In the genomic region with DNA sequence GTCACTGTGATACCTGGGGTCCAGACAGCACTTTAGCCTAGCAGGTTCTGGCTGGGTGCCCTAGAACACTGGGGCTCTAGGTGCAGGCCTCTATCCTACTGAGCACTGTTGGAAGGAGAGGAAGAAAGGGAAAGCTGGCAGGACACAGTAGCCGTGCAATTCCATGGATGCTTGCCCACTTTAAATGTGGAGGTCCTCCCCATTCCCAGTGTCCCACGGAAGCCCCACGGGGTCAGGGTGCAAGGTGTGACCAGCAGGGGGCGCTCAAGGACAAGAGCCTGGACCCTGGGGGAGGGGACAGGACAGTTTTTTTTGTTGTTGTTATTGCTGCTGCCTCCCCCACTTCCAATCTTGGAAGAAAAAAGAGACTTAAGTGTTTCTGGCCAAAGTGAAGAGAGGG, we compare ENCODE assay signal across 9 mouse cellular contexts. TPM values are rescaled to one million over a fixed set of nuclear protein-coding genes. Genes with fewer than 3 reads are reported as not detected.
DNase-seq lines count a peak whose midpoint lies in the region; ATAC-seq and TF ChIP-seq lines count a peak whose summit lies in the region.
"Had no signal": no experiment of that assay in that cellular context is flagged by ENCODE, and none has a peak within 500 bp of the region (broad histone marks: within the 10 kb centered on the region; RNA-seq: fewer than 3 reads in every experiment).

No protein-coding gene starts in this region.

- H3K36me3 ChIP-seq in midbrain, embryonic 11.5 days (ENCODE audit: control insufficient read depth, insufficient read depth, low read length) = no peaks in the 10 kb centered on the region
- H3K36me3 ChIP-seq in midbrain, embryonic 15.5 days (replicated peaks) = no peaks in the 10 kb centered on the region

- H3K27me3 ChIP-seq in midbrain, embryonic 11.5 days (ENCODE audit: control insufficient read depth, insufficient read depth, low read length) = no peaks in the 10 kb centered on the region
- H3K27me3 ChIP-seq in midbrain, embryonic 15.5 days (replicated peaks) = no peaks in the 10 kb centered on the region

- no peak overlapping the region for H3K27ac ChIP-seq in midbrain, embryonic 11.5 days (ENCODE audit: low read depth, low read length)
- H3K27ac ChIP-seq in midbrain, embryonic 15.5 days = no peak overlapping the region

- peak; percentile 54 for TF ChIP-seq CTCF in lung, adult 2 months (IDR thresholded peaks at IDR 0.05; ENCODE audit: insufficient read depth, low read length)

- 9% methylated on average over 4 of the region's 4 CpGs for WGBS in midbrain, embryonic 11.5 days
- 14% methylated on average over 4 of the region's 4 CpGs for WGBS in midbrain, embryonic 15.5 days
- WGBS in lung, adult 2 months = 11% methylated on average over 4 of the region's 4 CpGs

- no peak overlapping the region for H3K4me2 ChIP-seq in midbrain, embryonic 11.5 days
- no peak overlapping the region for H3K4me2 ChIP-seq in midbrain, embryonic 15.5 days

- no peaks in the 10 kb centered on the region for H3K9me3 ChIP-seq in midbrain, embryonic 11.5 days (ENCODE audit: control insufficient read depth, low read length)
- no peaks in the 10 kb centered on the region for H3K9me3 ChIP-seq in midbrain, embryonic 15.5 days

- no peak overlapping the region for H3K9ac ChIP-seq in midbrain, embryonic 11.5 days (ENCODE audit: low read length)
- no peak overlapping the region for H3K9ac ChIP-seq in midbrain, embryonic 15.5 days

- peak; percentile 58 to 83 for DNase-seq in adrenal gland, adult (ENCODE audit: inconsistent age in 2 of 2, low spot score in 1 of 2)
- DNase-seq in adrenal gland, adult 8-10 months = no peak
- peak; percentile 93 for DNase-seq in midbrain, embryonic 11.5 days (ENCODE audit: low spot score, missing footprints)
- peak; percentile 17 for DNase-seq in c-Kit-positive CD71-positive TER-119-negative erythroid progenitor cells, embryonic 14.5 days (ENCODE audit: low read depth)
- peak; percentile 72 for DNase-seq in gastrocnemius, postnatal 10 days
- DNase-seq in lung, adult 2 months = peak; percentile 58
- DNase-seq in spleen, adult 18-20 months = peak; percentile 18 to 69

- no peak overlapping the region for H3K4me3 ChIP-seq in midbrain, embryonic 11.5 days (ENCODE audit: low read depth, low read length)
- no peak overlapping the region for H3K4me3 ChIP-seq in midbrain, embryonic 15.5 days
- H3K4me3 ChIP-seq in lung, adult 2 months (replicated peaks; ENCODE audit: extremely low read depth, low read depth, low read length) = no peak overlapping the region

- no peak for ATAC-seq in midbrain, embryonic 11.5 days (ENCODE audit: low FRiP score)
- no peak for ATAC-seq in midbrain, embryonic 15.5 days (replicated peaks)

- TF ChIP-seq POLR2A in lung, adult 2 months (IDR thresholded peaks at IDR 0.05; ENCODE audit: borderline replicate concordance, extremely low read depth, low read depth, low read length) = no peak

- no peaks in the 10 kb centered on the region for H3K4me1 ChIP-seq in midbrain, embryonic 11.5 days (ENCODE audit: control insufficient read depth, insufficient read depth, low read length)
- H3K4me1 ChIP-seq in midbrain, embryonic 15.5 days = no peaks in the 10 kb centered on the region
- H3K4me1 ChIP-seq in lung, adult 2 months (ENCODE audit: control insufficient read depth, insufficient read depth, low read length) = no peaks in the 10 kb centered on the region

RNA-seq across cellular contexts. Expression of gene Sohlh1, which starts 3.3 kb away (rescaled TPM):
- total RNA-seq in adrenal gland, adult 8-10 months (2022) = not detected
- polyA plus RNA-seq in midbrain, embryonic 11.5 days (2014; fragmentation: Nextera tagmentation; extraction: Ambion mirVana) = not detected in 2 replicates
- not detected in 2 replicates for polyA plus RNA-seq in midbrain, embryonic 15.5 days (2015; fragmentation: Nextera tagmentation; extraction: Ambion mirVana)
- not detected for total RNA-seq in gastrocnemius, postnatal 10 days (2021)
- polyA plus RNA-seq in lung, adult 2 months (2012; rRNA removed) = not detected in 2 replicates
- polyA plus RNA-seq: heart, embryonic 16.5 days had no signal

RNA-seq across cellular contexts. Expression of gene Kcnt1, which starts 13.2 kb away (rescaled TPM):
- 10 to 100 TPM in 2 of 4 experiments, 1 to 10 TPM in 2; 1.8 to 12.1 (median 8.0) TPM for total RNA-seq in adrenal gland, adult 8-10 months (2022)
- polyA plus RNA-seq in midbrain, embryonic 11.5 days (2014; fragmentation: Nextera tagmentation; extraction: Ambion mirVana) = 0.23 and 0.32 TPM in 2 replicates
- polyA plus RNA-seq in midbrain, embryonic 15.5 days (2015; fragmentation: Nextera tagmentation; extraction: Ambion mirVana) = 14.4 and 20.7 TPM in 2 replicates
- under 1 TPM; 0.12 to 0.34 TPM for total RNA-seq in gastrocnemius, postnatal 10 days (2021)
- polyA plus RNA-seq in lung, adult 2 months (2012; rRNA removed) = 0.06 and 0.40 TPM in 2 replicates

RNA-seq across cellular contexts. Expression of gene Lcn9, which starts 27.4 kb away (rescaled TPM):
- not detected for total RNA-seq in adrenal gland, adult 8-10 months (2022)
- polyA plus RNA-seq in midbrain, embryonic 11.5 days (2014; fragmentation: Nextera tagmentation; extraction: Ambion mirVana) = not detected in 2 replicates
- polyA plus RNA-seq in midbrain, embryonic 15.5 days (2015; fragmentation: Nextera tagmentation; extraction: Ambion mirVana) = not detected in 2 replicates
- not detected for total RNA-seq in gastrocnemius, postnatal 10 days (2021)
- polyA plus RNA-seq in lung, adult 2 months (2012; rRNA removed) = not detected in 2 replicates
- polyA plus RNA-seq: heart, embryonic 16.5 days had no signal

RNA-seq across cellular contexts. Expression of gene Glt6d1, which starts 34.7 kb away (rescaled TPM):
- not detected for total RNA-seq in adrenal gland, adult 8-10 months (2022)
- not detected in 2 replicates for polyA plus RNA-seq in midbrain, embryonic 11.5 days (2014; fragmentation: Nextera tagmentation; extraction: Ambion mirVana)
- polyA plus RNA-seq in midbrain, embryonic 15.5 days (2015; fragmentation: Nextera tagmentation; extraction: Ambion mirVana) = not detected in 2 replicates
- not detected for total RNA-seq in gastrocnemius, postnatal 10 days (2021)
- not detected in 2 replicates for polyA plus RNA-seq in lung, adult 2 months (2012; rRNA removed)
- polyA plus RNA-seq: heart, embryonic 16.5 days had no signal

Comparison
In these comparisons a context has a peak if more than half of its experiments do, and no peak if none do; other contexts are left out.
1. RNA of gene Kcnt1, which starts 13.2 kb away (polyA plus RNA-seq): 14.4 to 20.7 TPM in midbrain, embryonic 15.5 days; 0.23 to 0.32 TPM in midbrain, embryonic 11.5 days and 0.06 to 0.40 TPM in lung, adult 2 months; every median in the first group is over 10 times any median in the second.